ENCODE assay signal across 16 mouse cellular contexts in the genomic region with DNA sequence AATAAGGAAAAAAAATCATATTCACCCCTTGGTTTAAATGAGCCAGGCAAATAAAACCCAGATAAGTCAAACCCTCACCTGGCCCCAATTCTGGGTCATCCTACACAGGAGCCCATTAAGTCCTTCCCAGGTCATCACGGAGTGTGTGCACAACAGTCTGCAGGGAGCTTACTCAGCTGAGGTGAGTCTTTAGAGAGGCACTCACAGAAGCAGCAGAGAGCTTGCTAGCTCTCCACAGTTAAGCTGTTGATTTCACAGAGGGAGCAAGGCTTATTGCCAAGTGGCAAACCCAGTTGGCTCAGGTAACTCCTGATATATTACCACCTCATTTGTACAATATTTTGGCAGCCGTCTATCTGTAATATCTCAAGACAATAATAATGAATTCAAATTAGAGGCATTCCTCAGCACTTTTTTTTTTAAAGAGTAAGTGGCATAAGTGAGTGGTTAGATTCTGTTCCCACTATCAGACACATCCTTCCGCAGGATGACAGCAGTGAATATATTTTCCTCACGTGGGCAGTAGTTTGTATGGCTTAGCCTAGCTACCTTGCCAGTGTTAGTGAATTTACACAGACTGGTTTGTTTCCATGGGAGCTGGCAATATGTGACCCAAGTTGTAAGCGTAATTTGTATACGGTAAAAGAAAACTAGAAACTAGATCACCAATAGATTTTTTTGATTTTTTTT. TPM values are rescaled to one million over a fixed set of nuclear protein-coding genes. Genes with fewer than 3 reads are reported as not detected.
A peak's percentile ranks its signal among the peaks of the same experiment; 100 is the strongest.
DNase-seq lines count a peak whose midpoint lies in the region; ATAC-seq and TF ChIP-seq lines count a peak whose summit lies in the region.
"Had no signal": no experiment of that assay in that cellular context is flagged by ENCODE, and none has a peak within 500 bp of the region (broad histone marks: within the 10 kb centered on the region; RNA-seq: fewer than 3 reads in every experiment).

No protein-coding gene starts in this region.

- no peak for TF ChIP-seq EP300 in lung, postnatal 0 days (IDR thresholded peaks at IDR 0.05)

- no peak for ATAC-seq in hindbrain, embryonic 14.5 days (ENCODE audit: low FRiP score)
- ATAC-seq in hindbrain, embryonic 11.5 days (ENCODE audit: low FRiP score) = no peak
- 0 out of 2 replicates have a peak, but pooled peaks have one; percentile 23 for ATAC-seq in G1E (ENCODE audit: extremely low read depth, insufficient number of reproducible peaks, low FRiP score, poor library complexity, severe bottlenecking)
- ATAC-seq in lung, postnatal 0 days = peak; percentile 64
- ATAC-seq in granulocyte monocyte progenitor cell, adult 5-6 weeks (replicated peaks; ENCODE audit: poor library complexity, severe bottlenecking) = no peak
- ATAC-seq: forebrain, embryonic 16.5 days; hindbrain, postnatal 0 days had no signal

- TF ChIP-seq POLR2A in brain, embryonic 14.5 days (IDR thresholded peaks at IDR 0.05; ENCODE audit: borderline replicate concordance, extremely low read depth, insufficient read depth, insufficient read length, poor library complexity, severe bottlenecking) = no peak

- H3K36me3 ChIP-seq in hindbrain, embryonic 14.5 days (replicated peaks; ENCODE audit: control insufficient read depth, insufficient read depth) = no peaks in the 10 kb centered on the region
- H3K36me3 ChIP-seq in hindbrain, embryonic 11.5 days (ENCODE audit: control insufficient read depth, insufficient read depth, low read length) = no peaks in the 10 kb centered on the region
- H3K36me3 ChIP-seq in G1E (replicated peaks) = peaks cover 14% of the 10 kb centered on the region
- no peaks in the 10 kb centered on the region for H3K36me3 ChIP-seq in lung, postnatal 0 days (ENCODE audit: insufficient read depth, low read length)
- H3K36me3 ChIP-seq: kidney, embryonic 15.5 days; neural tube, embryonic 15.5 days; stomach, embryonic 15.5 days had no signal

- no peak overlapping the region for H3K4me3 ChIP-seq in hindbrain, embryonic 14.5 days (replicated peaks; ENCODE audit: low read length)
- H3K4me3 ChIP-seq in hindbrain, embryonic 11.5 days (ENCODE audit: low read depth, low read length) = no peak overlapping the region
- no peak overlapping the region for H3K4me3 ChIP-seq in G1E (ENCODE audit: low read depth, low read length)
- no peak overlapping the region for H3K4me3 ChIP-seq in lung, postnatal 0 days (ENCODE audit: low read depth, low read length)
- H3K4me3 ChIP-seq: kidney, embryonic 15.5 days; left cerebral cortex, adult 2 months; neural tube, embryonic 15.5 days; stomach, embryonic 15.5 days had no signal

- H3K4me2 ChIP-seq in hindbrain, embryonic 14.5 days (replicated peaks) = no peak overlapping the region
- H3K4me2 ChIP-seq in hindbrain, embryonic 11.5 days (replicated peaks; ENCODE audit: low read depth, low read length) = no peak overlapping the region
- H3K4me2 ChIP-seq in lung, postnatal 0 days (replicated peaks; ENCODE audit: low read depth, low read length) = no peak overlapping the region
- H3K4me2 ChIP-seq: kidney, embryonic 15.5 days; neural tube, embryonic 15.5 days; stomach, embryonic 15.5 days had no signal

- no peak for DNase-seq in hindbrain, embryonic 14.5 days (ENCODE audit: low spot score)
- DNase-seq in hindbrain, embryonic 11.5 days (ENCODE audit: low spot score) = no peak
- no peak for DNase-seq in G1E (ENCODE audit: low spot score)
- DNase-seq in brain, embryonic 14.5 days (ENCODE audit: low read depth) = peak; percentile 24
- DNase-seq in lung, postnatal 0 days (ENCODE audit: low spot score) = peak; percentile 68
- DNase-seq in thymus, postnatal 36 days = no peak
- DNase-seq: adrenal gland, postnatal 36 days; heart, postnatal 14 days had no signal

- no peak overlapping the region for H3K9ac ChIP-seq in hindbrain, embryonic 14.5 days
- H3K9ac ChIP-seq in hindbrain, embryonic 11.5 days (ENCODE audit: low read depth, low read length) = no peak overlapping the region
- no peak overlapping the region for H3K9ac ChIP-seq in lung, postnatal 0 days (replicated peaks; ENCODE audit: low read depth)
- H3K9ac ChIP-seq: kidney, embryonic 15.5 days; liver, embryonic 14.5 days; neural tube, embryonic 15.5 days; stomach, embryonic 15.5 days had no signal

- TF ChIP-seq CTCF in G1E (IDR thresholded peaks at IDR 0.05; ENCODE audit: low read depth, low read length) = no peak
- TF ChIP-seq CTCF in brain, embryonic 14.5 days (IDR thresholded peaks at IDR 0.05; ENCODE audit: borderline replicate concordance, extremely low read depth, insufficient read depth, insufficient read length) = no peak
- no peak for TF ChIP-seq CTCF in lung, postnatal 0 days (IDR thresholded peaks at IDR 0.05)

- H3K4me1 ChIP-seq in hindbrain, embryonic 14.5 days (replicated peaks; ENCODE audit: control insufficient read depth, insufficient read depth, low read length) = no peaks in the 10 kb centered on the region
- no peaks in the 10 kb centered on the region for H3K4me1 ChIP-seq in hindbrain, embryonic 11.5 days (replicated peaks; ENCODE audit: control insufficient read depth, insufficient read depth, low read length)
- H3K4me1 ChIP-seq in G1E (ENCODE audit: insufficient read depth, low read depth, low read length) = peaks cover 48% of the 10 kb centered on the region
- no peaks in the 10 kb centered on the region for H3K4me1 ChIP-seq in lung, postnatal 0 days (ENCODE audit: insufficient read depth, low read depth, low read length)
- H3K4me1 ChIP-seq: neural tube, embryonic 15.5 days; stomach, embryonic 15.5 days had no signal

- H3K27me3 ChIP-seq in hindbrain, embryonic 14.5 days (ENCODE audit: control insufficient read depth, insufficient read depth, low read length) = no peaks in the 10 kb centered on the region
- no peaks in the 10 kb centered on the region for H3K27me3 ChIP-seq in hindbrain, embryonic 11.5 days (ENCODE audit: control insufficient read depth, insufficient read depth, low read length)
- no peaks in the 10 kb centered on the region for H3K27me3 ChIP-seq in G1E (ENCODE audit: insufficient read depth, low read length)
- H3K27me3 ChIP-seq in lung, postnatal 0 days (replicated peaks; ENCODE audit: insufficient read depth, low read length) = no peaks in the 10 kb centered on the region
- H3K27me3 ChIP-seq: kidney, embryonic 15.5 days; neural tube, embryonic 15.5 days; stomach, embryonic 15.5 days had no signal

- WGBS in hindbrain, embryonic 14.5 days = 85% methylated on average over 6 of the region's 6 CpGs
- WGBS in hindbrain, embryonic 11.5 days = 89% methylated on average over 6 of the region's 6 CpGs
- 69% methylated on average over 6 of the region's 6 CpGs for WGBS in lung, postnatal 0 days

- H3K27ac ChIP-seq in hindbrain, embryonic 14.5 days = 0 out of 2 replicates have a peak overlapping the region, but pooled peaks have one; percentile 5
- no peak overlapping the region for H3K27ac ChIP-seq in hindbrain, embryonic 11.5 days (ENCODE audit: low read depth, low read length)
- H3K27ac ChIP-seq in lung, postnatal 0 days (ENCODE audit: low read length) = no peak overlapping the region
- H3K27ac ChIP-seq: hindbrain, postnatal 0 days; kidney, embryonic 15.5 days; left cerebral cortex, adult 2 months; liver, embryonic 14.5 days; neural tube, embryonic 15.5 days; stomach, embryonic 15.5 days had no signal

- no peaks in the 10 kb centered on the region for H3K9me3 ChIP-seq in hindbrain, embryonic 14.5 days (ENCODE audit: control insufficient read depth, low read length)
- no peaks in the 10 kb centered on the region for H3K9me3 ChIP-seq in hindbrain, embryonic 11.5 days (ENCODE audit: control insufficient read depth, low read length)
- H3K9me3 ChIP-seq in G1E (replicated peaks) = no peaks in the 10 kb centered on the region
- H3K9me3 ChIP-seq in lung, postnatal 0 days (ENCODE audit: low read length) = no peaks in the 10 kb centered on the region
- H3K9me3 ChIP-seq: kidney, embryonic 15.5 days; neural tube, embryonic 15.5 days; stomach, embryonic 15.5 days had no signal

RNA-seq across cellular contexts. Expression of a gene that starts 9.1 kb away (rescaled TPM):
- polyA plus RNA-seq in hindbrain, embryonic 14.5 days (2014; fragmentation: Nextera tagmentation; extraction: Ambion mirVana) = 1.8 TPM in 2 replicates
- polyA plus RNA-seq in hindbrain, embryonic 11.5 days (2014; fragmentation: Nextera tagmentation; extraction: Ambion mirVana) = 3.4 and 5.8 TPM in 2 replicates
- 66.2 and 85.0 TPM in 2 replicates for total RNA-seq in G1E (2014; fragmentation: Nextera tagmentation)
- 139 and 164 TPM in 2 replicates for total RNA-seq in G1E (2017)
- polyA plus RNA-seq in G1E (2012) = 4.3 and 7.0 TPM in 2 replicates
- polyA plus RNA-seq in brain, embryonic 14.5 days (2012; rRNA removed) = 0.59 and 1.5 TPM in 2 replicates
- 2.9 and 3.9 TPM in 2 replicates for polyA plus RNA-seq in lung, postnatal 0 days (2015; fragmentation: Nextera tagmentation; extraction: Ambion mirVana)
- 45.0 and 49.3 TPM in 2 replicates for total RNA-seq in granulocyte monocyte progenitor cell, adult 5-6 weeks (2014; fragmentation: Nextera tagmentation)
- total RNA-seq in granulocyte monocyte progenitor cell, adult 5-6 weeks (2017) = 28.9 and 29.5 TPM in 2 replicates

Comparison
In these comparisons a context has a peak if more than half of its experiments do, and no peak if none do; other contexts are left out.
1. ATAC-seq: peak in G1E (single experiment) and lung, postnatal 0 days (single experiment); none in hindbrain, embryonic 14.5 days (single experiment), hindbrain, embryonic 11.5 days (single experiment) and granulocyte monocyte progenitor cell, adult 5-6 weeks (single experiment).
2. DNase-seq: peak in brain, embryonic 14.5 days (single experiment) and lung, postnatal 0 days (single experiment); none in hindbrain, embryonic 14.5 days (single experiment), hindbrain, embryonic 11.5 days (single experiment), G1E (single experiment) and thymus, postnatal 36 days (0 of 2).